Mouse (Mus musculus): ENCODE data around the gene Best3.

GRCm38 (mm10) chr10:117031160-117031559 is 45.0 kb downstream of the Best3 start:
- no peak for TF ChIP-seq POLR2A (IDR thresholded peaks at IDR 0.05; ENCODE audit: control insufficient read depth, extremely low read depth, insufficient read depth, low read length, poor library complexity)
- TF ChIP-seq CTCF (IDR thresholded peaks at IDR 0.05; ENCODE audit: borderline replicate concordance, control insufficient read depth, extremely low read depth, insufficient read depth, low read length, poor library complexity): no peak

Data from thymus, adult 2 months (tissue).